Mouse (Mus musculus) liver, postnatal 0 days (tissue): ENCODE measurements around the gene Ahsg. TPM values are rescaled to one million over a fixed set of nuclear protein-coding genes. Genes with fewer than 3 reads are reported as not detected.

Source experiments
- ATAC-seq: fragments of 200-750 bp; cut with Nextera tagmentation; 2 replicates; pipeline ENCODE4 v1.8.0; 2017; ENCODE audit warnings: mild to moderate bottlenecking, moderate library complexity
- DNase-seq: peaks from one replicate; pipeline ENCODE4 v3.0.0-alpha.2; 2016
- H3K27ac ChIP-seq: fragments of 300-500 bp; sonication (generic); 2 replicates; pipeline ENCODE4 v1.5.1; 2014; ENCODE audit warnings: antibody characterized with exemption, moderate library complexity, mild to moderate bottlenecking, low read depth
- H3K27me3 ChIP-seq: fragments of 300-500 bp; sonication (generic); 2 replicates; pipeline ENCODE4 v1.6.1; 2014; ENCODE audit warnings: low read length, control low read depth, mixed read lengths; ENCODE audit not compliant: insufficient read depth
- H3K36me3 ChIP-seq: fragments of 300-500 bp; sonication (generic); replicated peaks from 2 replicates; pipeline ENCODE4 v1.6.1; 2014; ENCODE audit warnings: mild to moderate bottlenecking, control low read depth, low read length, moderate library complexity, mixed read lengths; ENCODE audit not compliant: insufficient read depth
- H3K4me1 ChIP-seq: fragments of 300-500 bp; sonication (generic); 2 replicates; pipeline ENCODE4 v1.6.1; 2014; ENCODE audit warnings: antibody characterized with exemption, mild to moderate bottlenecking, control low read depth; ENCODE audit not compliant: insufficient read depth
- H3K4me2 ChIP-seq: fragments of 300-500 bp; sonication (generic); 2 replicates; pipeline ENCODE4 v1.6.1; 2014; ENCODE audit warnings: low read depth, mild to moderate bottlenecking, low read length, moderate library complexity, mixed read lengths
- H3K4me3 ChIP-seq: fragments of 300-500 bp; sonication (generic); 2 replicates; pipeline ENCODE4 v1.5.1; 2014; ENCODE audit warnings: low read depth, low read length
- H3K9ac ChIP-seq: fragments of 300-500 bp; sonication (generic); replicated peaks from 2 replicates; pipeline ENCODE4 v1.6.1; 2014; ENCODE audit warnings: mild to moderate bottlenecking, moderate library complexity
- H3K9me3 ChIP-seq: fragments of 300-500 bp; sonication (generic); 2 replicates; pipeline ENCODE4 v1.6.1; 2016; ENCODE audit warnings: mild to moderate bottlenecking, control low read depth, low read length, mixed read lengths
- CTCF ChIP-seq: sonication (generic); IDR thresholded peaks from 2 replicates; pipeline ENCODE4 v1.5.1; 2016; ENCODE audit warnings: antibody characterized with exemption, low read depth
- EP300 ChIP-seq: IDR thresholded peaks from 2 replicates; pipeline ENCODE4 v1.6.1; 2016; ENCODE audit warnings: antibody characterized with exemption, low read depth, mild to moderate bottlenecking
- WGBS: fragments of 180-500 bp; shearing (Covaris S2); extraction: QIAGEN DNeasy Blood & Tissue Kit; methylation state at CpG from one replicate; pipeline ENCODE4 v1.1.7; 2014; ENCODE audit not compliant: insufficient replicate concordance; 5-methylcytosine and 5-hydroxymethylcytosine counted together
- polyA plus RNA-seq: library from polyadenylated mRNA; unstranded; fragments of >200 nt; fragmentation: Nextera tagmentation; extraction: Ambion mirVana; gene quantifications from 2 replicates; pipeline ENCODE4 v1.2.1, GENCODE M21; 2015

The Ahsg gene
- polyA plus RNA-seq, 1 experiment from 2014 or later = 27,060 TPM

- ATAC-seq = no peak
- Histone ChIP-seq H3K4me2 (no peak overlapping the region), H3K27ac (no peak overlapping the region), H3K4me1 (no peaks in the 10 kb centered on the region), H3K9me3 (no peaks in the 10 kb centered on the region), H3K9ac (no peak overlapping the region), H3K36me3 (no peaks in the 10 kb centered on the region), H3K4me3 (no peak overlapping the region), H3K27me3 (no peaks in the 10 kb centered on the region)
- TF ChIP-seq CTCF (no peak), EP300 (no peak)
- WGBS = 74% methylated on average over 6 of the region's 6 CpGs
- no peak for DNase-seq
Measured at GRCm38 (mm10) chr16:22912886-22913285, 21.8 kb downstream of the Ahsg start.

DNA sequence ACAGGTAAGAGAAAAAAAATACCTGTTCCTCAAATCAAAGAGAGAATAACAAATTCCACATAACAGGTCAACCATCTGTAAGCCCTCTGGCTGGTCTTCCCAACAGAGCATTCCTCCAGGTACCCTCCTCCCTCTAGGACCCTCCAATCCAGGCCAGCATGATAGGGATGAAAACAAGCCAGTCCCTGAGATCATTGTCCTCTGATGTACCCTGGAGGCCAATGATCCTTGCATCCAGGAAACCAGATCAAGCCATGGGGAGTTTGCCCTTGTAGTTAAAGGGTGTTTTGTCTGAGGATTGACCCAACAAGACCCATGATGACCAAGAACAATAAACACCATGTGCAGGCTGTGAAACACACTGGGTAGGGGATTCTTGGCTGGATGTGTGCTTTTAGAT is 23.2 kb downstream of the Ahsg start:
- Histone ChIP-seq H3K9me3 (no peaks in the 10 kb centered on the region), H3K4me3 (no peak overlapping the region), H3K4me1 (no peaks in the 10 kb centered on the region), H3K36me3 (no peaks in the 10 kb centered on the region), H3K4me2 (no peak overlapping the region), H3K9ac (no peak overlapping the region), H3K27me3 (no peaks in the 10 kb centered on the region), H3K27ac (peak overlapping the region; percentile 34; the same call in 1 of the 2 replicates)
- TF ChIP-seq EP300 (peak; percentile 63; the same call in 1 of the 2 replicates), CTCF (no peak)
- ATAC-seq (peak; percentile 89), DNase-seq (no peak)

DNA sequence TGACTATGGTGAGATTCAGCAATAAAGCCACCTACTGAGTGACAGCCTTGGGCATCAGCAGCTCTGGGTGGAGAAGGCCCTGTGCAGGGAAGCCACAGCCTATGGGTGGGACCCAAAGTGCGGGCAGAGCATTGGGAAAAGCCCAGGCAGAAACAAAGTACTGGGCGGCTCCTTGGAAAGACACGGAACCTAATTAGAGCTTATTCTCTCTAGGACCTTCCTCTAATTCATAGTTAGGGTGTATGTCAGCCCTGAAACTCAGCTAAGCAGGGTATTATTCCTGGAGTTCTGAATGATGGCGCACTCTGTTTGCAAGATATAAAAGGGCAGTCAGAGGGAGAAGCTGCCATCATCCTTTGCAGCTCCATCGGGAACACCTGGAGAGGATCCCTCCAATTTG is 27.0 kb downstream of the Ahsg start, which contains the start of gene Fetub:
Fetub (plus strand) TSS at position 301 of the 400 bp plus-strand sequence.
- H3K9ac ChIP-seq = no peak within 1 kb of the TSS
- no peak within 1 kb of the TSS for H3K4me2 ChIP-seq
- TF ChIP-seq CTCF (no peak), EP300 (no peak)
- no peaks in the 10 kb centered on the region for H3K27me3 ChIP-seq
- WGBS = 88% methylated on average over 5 of the region's 5 CpGs
- H3K4me3 ChIP-seq = no peak within 1 kb of the TSS
- ATAC-seq = no peak
- H3K4me1 ChIP-seq = no peaks in the 10 kb centered on the region
- no peaks in the 10 kb centered on the region for H3K36me3 ChIP-seq
- no peaks in the 10 kb centered on the region for H3K9me3 ChIP-seq
- H3K27ac ChIP-seq = peak within 1 kb of the TSS; percentile 91; the same call in 1 of the 2 replicates
- DNase-seq = no peak

DNA sequence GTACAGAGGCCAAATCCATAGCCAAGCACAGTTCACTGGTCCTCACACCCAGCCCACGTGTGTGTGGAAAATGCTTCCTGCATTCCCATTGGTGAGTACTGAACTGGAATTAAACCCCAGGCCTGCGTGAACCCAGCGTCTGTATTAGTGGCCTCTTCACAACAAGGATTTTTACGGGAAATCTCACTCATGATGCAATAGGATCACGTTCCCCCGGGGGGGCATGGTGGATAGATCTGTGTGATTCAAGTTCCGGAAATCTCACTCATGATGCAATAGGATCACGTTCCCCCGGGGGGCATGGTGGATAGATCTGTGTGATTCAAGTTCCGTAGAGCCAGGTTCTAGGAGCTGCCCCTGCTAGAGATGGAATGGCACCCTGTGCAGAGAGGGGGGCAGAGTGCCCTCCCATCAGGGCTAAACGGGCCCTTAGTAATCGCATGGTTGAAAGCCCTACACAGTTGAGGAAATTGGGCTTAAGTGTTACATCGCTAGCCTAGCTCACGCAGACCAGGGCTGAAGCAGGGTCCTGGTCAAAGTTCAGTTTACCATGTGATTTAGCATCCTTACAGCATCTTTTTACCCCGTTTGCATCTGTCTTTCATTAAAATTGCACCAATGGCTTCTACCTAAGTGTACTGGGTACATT is 27.7 kb downstream of the Ahsg start:
- no peak overlapping the region for H3K4me3 ChIP-seq

GRCm38 (mm10) chr16:22919971-22920854 is 29.1 kb downstream of the Ahsg start:
- H3K9me3 ChIP-seq = no peaks in the 10 kb centered on the region
- DNase-seq (peak; percentile 78), ATAC-seq (peak; percentile 86)
- TF ChIP-seq EP300 (peak; percentile 27; the same call in 1 of the 2 replicates), CTCF (no peak)
- H3K4me3 ChIP-seq = peak overlapping the region; percentile 13
- H3K27me3 ChIP-seq = no peaks in the 10 kb centered on the region
- peak overlapping the region; percentile 91 for H3K27ac ChIP-seq
- H3K36me3 ChIP-seq = no peaks in the 10 kb centered on the region
- H3K4me1 ChIP-seq = no peaks in the 10 kb centered on the region
- 42% methylated on average over 18 of the region's 18 CpGs for WGBS
- H3K4me2 ChIP-seq = peak overlapping the region; percentile 45
- H3K9ac ChIP-seq = peak overlapping the region; percentile 47

More for the DNA sequence above, 27.7 kb downstream of the Ahsg start:
- no peak for ATAC-seq
- H3K9me3 ChIP-seq = no peaks in the 10 kb centered on the region
- no peaks in the 10 kb centered on the region for H3K4me1 ChIP-seq
- no peak overlapping the region for H3K9ac ChIP-seq
- 80% methylated on average over 15 of the region's 15 CpGs for WGBS
- peak overlapping the region; percentile 91; the same call in 1 of the 2 replicates for H3K27ac ChIP-seq
- no peak for TF ChIP-seq EP300
- TF ChIP-seq CTCF = no peak
- no peak for DNase-seq
- H3K36me3 ChIP-seq = no peaks in the 10 kb centered on the region
- H3K4me2 ChIP-seq = no peak overlapping the region
- H3K27me3 ChIP-seq = no peaks in the 10 kb centered on the region

DNA sequence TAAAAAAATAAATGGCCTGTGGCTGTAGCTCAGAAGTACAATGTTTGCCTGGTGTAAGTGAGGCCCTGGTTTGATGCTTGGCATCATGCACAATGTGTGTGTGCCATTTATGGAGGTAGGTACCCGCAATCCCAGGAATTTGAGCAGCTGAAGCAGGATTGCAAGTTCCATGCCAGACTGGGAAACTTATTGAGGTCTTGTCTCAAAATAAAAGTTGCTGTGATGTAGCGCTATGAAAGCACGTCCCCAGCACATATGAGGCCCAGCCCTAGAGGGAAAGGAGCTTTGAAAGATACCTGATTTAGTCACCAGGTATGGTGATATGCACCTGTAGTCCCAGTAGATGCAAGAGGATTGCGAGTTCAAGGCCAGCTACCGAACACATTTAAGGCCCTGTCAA is 30.7 kb downstream of the Ahsg start:
- H3K27ac ChIP-seq = peak overlapping the region; percentile 91
- H3K9me3 ChIP-seq = no peaks in the 10 kb centered on the region
- peak overlapping the region; percentile 45 for H3K4me2 ChIP-seq
- H3K9ac ChIP-seq = peak overlapping the region; percentile 33; the same call in 1 of the 2 replicates
- no peak for TF ChIP-seq EP300
- no peak for TF ChIP-seq CTCF
- WGBS = 83% methylated on average over 5 of the region's 5 CpGs
- no peaks in the 10 kb centered on the region for H3K4me1 ChIP-seq
- no peaks in the 10 kb centered on the region for H3K36me3 ChIP-seq
- ATAC-seq (no peak), DNase-seq (no peak)
- no peak overlapping the region; the same call in 1 of the 2 replicates for H3K4me3 ChIP-seq
- no peaks in the 10 kb centered on the region for H3K27me3 ChIP-seq
